Mouse (Mus musculus) intestine, embryonic 16.5 days (tissue): ENCODE results near the gene Pde4d. TPM values are rescaled to one million over a fixed set of nuclear protein-coding genes. Genes with fewer than 3 reads are reported as not detected.

Experiments
- ATAC-seq: fragments of 200-750 bp; cut with Nextera tagmentation; 2 replicates; pipeline ENCODE4 v1.8.0; 2017; ENCODE audit warnings: moderate TSS enrichment, moderate library complexity
- H3K27ac ChIP-seq: fragments of 300-500 bp; sonication (generic); 2 replicates; pipeline ENCODE4 v1.5.1; 2014; ENCODE audit warnings: mild to moderate bottlenecking, low read length
- H3K27me3 ChIP-seq: fragments of 300-500 bp; sonication (generic); replicated peaks from 2 replicates; pipeline ENCODE4 v1.6.1; 2014; ENCODE audit warnings: low read length, control low read depth, mixed read lengths; ENCODE audit not compliant: control insufficient read depth, insufficient read depth
- H3K36me3 ChIP-seq: fragments of 300-500 bp; sonication (generic); 2 replicates; pipeline ENCODE4 v1.6.1; 2014; ENCODE audit warnings: low read length, control low read depth; ENCODE audit not compliant: control insufficient read depth, insufficient read depth
- H3K4me1 ChIP-seq: fragments of 300-500 bp; sonication (generic); 2 replicates; pipeline ENCODE4 v1.6.1; 2014; ENCODE audit warnings: low read length, control low read depth, mixed read lengths; ENCODE audit not compliant: control insufficient read depth, insufficient read depth
- H3K4me2 ChIP-seq: fragments of 300-500 bp; sonication (generic); 2 replicates; pipeline ENCODE4 v1.6.1; 2014; ENCODE audit warnings: low read depth, low read length, control low read depth
- H3K4me3 ChIP-seq: fragments of 300-500 bp; sonication (generic); 2 replicates; pipeline ENCODE4 v1.5.1; 2014; ENCODE audit warnings: mild to moderate bottlenecking, low read length
- H3K9ac ChIP-seq: fragments of 300-500 bp; sonication (generic); 2 replicates; pipeline ENCODE4 v1.6.1; 2014; ENCODE audit warnings: low read depth, low read length
- H3K9me3 ChIP-seq: fragments of 300-500 bp; sonication (generic); 2 replicates; pipeline ENCODE4 v1.6.1; 2016; ENCODE audit warnings: low read length, control low read depth; ENCODE audit not compliant: control insufficient read depth
- WGBS: fragments of 180-500 bp; shearing (Covaris S2); extraction: QIAGEN DNeasy Blood & Tissue Kit; methylation state at CpG from one replicate; pipeline ENCODE4 v1.1.7; 2014; 5-methylcytosine and 5-hydroxymethylcytosine counted together
- polyA plus RNA-seq: library from polyadenylated mRNA; unstranded; fragments of >200 nt; fragmentation: Nextera tagmentation; extraction: Ambion mirVana; gene quantifications from 2 replicates; pipeline ENCODE4 v1.2.1, GENCODE M21; 2015

The Pde4d gene
- polyA plus RNA-seq, 1 experiment from 2014 or later = 25.3 TPM

DNA sequence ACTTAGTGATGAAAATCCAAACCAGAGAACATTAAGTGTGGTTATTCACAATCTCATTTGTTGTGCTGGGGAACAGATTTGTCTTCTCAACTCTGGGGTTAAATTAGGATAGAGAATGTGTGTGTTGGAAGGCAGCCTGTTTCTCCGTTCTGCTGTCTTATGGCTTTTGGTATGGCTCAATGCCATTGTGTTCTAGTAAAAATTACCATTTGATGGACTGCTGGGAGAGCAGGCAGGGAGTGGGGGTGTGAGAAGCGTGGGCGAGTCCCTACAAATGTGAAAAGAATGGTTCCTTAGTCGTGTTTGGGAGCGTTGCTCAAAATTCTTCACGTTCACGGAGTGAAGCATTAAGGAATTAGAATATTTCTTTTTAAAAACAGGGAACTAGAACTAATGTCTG is 597.4 kb downstream of the Pde4d start:
- Histone ChIP-seq H3K9ac (no peak overlapping the region), H3K27me3 (no peaks in the 10 kb centered on the region), H3K27ac (no peak overlapping the region), H3K4me2 (no peak overlapping the region), H3K4me1 (no peaks in the 10 kb centered on the region), H3K36me3 (no peaks in the 10 kb centered on the region), H3K9me3 (no peaks in the 10 kb centered on the region), H3K4me3 (no peak overlapping the region)
- 62% methylated on average over 7 of the region's 7 CpGs for WGBS
- no peak for ATAC-seq

DNA sequence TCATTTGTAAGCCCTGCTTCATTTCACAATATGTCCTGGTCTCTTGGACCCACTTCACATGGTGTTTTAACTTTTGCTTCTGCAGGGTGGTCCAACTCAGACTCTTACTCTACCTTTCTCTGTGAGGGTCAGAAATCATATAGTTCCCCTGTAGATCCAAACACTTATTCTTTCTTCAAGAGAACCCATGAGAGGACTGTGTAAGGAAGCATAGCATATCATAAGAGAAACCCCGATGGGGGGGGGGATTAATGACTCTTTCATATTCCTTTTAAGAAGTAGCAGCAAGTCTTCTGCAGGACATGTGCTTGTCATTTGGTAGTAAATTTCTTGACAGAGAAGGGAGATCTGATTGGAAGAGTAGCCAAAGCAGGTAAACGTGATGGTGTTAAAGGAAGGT is 603.1 kb downstream of the Pde4d start:
- no peak overlapping the region for H3K4me2 ChIP-seq
- H3K4me1 ChIP-seq = no peaks in the 10 kb centered on the region
- 67% methylated on average over 2 of the region's 2 CpGs for WGBS
- H3K9ac ChIP-seq = no peak overlapping the region
- no peak overlapping the region for H3K27ac ChIP-seq
- H3K4me3 ChIP-seq = no peak overlapping the region
- no peaks in the 10 kb centered on the region for H3K36me3 ChIP-seq
- ATAC-seq = no peak
- no peaks in the 10 kb centered on the region for H3K9me3 ChIP-seq
- H3K27me3 ChIP-seq = no peaks in the 10 kb centered on the region

DNA sequence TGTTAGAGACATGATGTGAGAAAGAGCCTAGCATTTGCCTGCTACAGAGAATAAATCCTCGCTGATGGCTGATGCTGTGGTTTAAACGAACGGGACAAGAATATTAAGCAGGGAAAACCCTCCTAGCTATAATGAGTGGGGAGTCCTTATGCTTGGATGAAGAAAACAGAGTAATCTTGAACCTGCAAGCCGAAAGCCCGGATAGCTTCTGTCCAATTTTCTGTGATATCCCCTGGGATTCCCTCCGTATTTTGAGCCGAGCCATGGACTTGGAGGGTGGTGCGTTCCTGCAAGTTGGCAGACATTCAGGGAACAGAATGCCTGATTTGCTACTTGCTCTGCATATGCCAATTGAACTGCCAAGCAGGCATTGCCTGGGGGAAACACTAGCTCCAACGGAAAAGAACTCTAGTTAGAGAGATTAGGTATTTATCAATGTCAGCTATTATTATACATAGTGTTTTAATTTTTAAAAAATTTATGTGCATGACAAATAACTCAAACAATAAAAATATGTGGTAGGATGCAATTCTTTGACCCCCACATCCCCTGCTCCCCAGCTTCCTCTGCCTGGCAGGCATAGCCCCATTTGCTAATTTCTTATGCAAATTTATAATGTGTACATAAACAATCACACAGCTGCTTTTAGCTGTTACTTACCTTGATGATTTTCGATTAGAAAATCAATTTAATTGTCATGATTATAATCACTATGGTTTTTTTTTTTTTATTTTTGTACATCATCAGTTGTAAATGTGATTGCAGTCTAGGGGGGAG is 603.7 kb downstream of the Pde4d start:
- WGBS = 72% methylated on average over 10 of the region's 10 CpGs

DNA sequence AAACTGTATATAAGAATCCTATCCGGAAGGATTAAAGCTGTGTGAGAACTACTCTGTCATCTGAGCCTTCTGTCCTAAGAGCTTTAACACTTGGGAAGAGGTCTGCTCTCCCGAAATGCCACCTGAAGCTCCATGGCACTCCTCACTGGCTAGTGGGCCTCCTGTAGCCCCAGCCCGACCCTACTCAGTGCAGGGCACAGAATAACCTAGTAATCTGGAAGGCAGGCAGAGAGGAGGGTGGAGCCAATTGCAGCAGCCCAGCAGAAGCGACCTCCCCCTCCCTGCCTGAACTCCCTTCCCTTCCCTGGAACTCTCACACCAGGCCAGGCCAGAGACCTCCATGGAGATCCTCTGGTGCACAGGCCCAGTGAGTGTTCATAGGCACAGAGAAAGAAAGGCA is 608.3 kb downstream of the Pde4d start:
- ATAC-seq = peak; percentile 55; the same call in 1 of the 2 replicates
- Histone ChIP-seq H3K9ac (no peak overlapping the region), H3K27me3 (no peaks in the 10 kb centered on the region), H3K4me3 (no peak overlapping the region), H3K4me2 (no peak overlapping the region), H3K9me3 (no peaks in the 10 kb centered on the region), H3K27ac (no peak overlapping the region), H3K36me3 (no peaks in the 10 kb centered on the region), H3K4me1 (no peaks in the 10 kb centered on the region)
- 21% methylated on average over 4 of the region's 4 CpGs for WGBS

More for the DNA sequence above, 603.7 kb downstream of the Pde4d start:
- H3K27me3 ChIP-seq = no peaks in the 10 kb centered on the region
- H3K27ac ChIP-seq = no peak overlapping the region
- H3K4me2 ChIP-seq = no peak overlapping the region
- no peaks in the 10 kb centered on the region for H3K36me3 ChIP-seq
- ATAC-seq = no peak
- no peak overlapping the region for H3K4me3 ChIP-seq
- no peak overlapping the region for H3K9ac ChIP-seq
- no peaks in the 10 kb centered on the region for H3K4me1 ChIP-seq
- no peaks in the 10 kb centered on the region for H3K9me3 ChIP-seq

DNA sequence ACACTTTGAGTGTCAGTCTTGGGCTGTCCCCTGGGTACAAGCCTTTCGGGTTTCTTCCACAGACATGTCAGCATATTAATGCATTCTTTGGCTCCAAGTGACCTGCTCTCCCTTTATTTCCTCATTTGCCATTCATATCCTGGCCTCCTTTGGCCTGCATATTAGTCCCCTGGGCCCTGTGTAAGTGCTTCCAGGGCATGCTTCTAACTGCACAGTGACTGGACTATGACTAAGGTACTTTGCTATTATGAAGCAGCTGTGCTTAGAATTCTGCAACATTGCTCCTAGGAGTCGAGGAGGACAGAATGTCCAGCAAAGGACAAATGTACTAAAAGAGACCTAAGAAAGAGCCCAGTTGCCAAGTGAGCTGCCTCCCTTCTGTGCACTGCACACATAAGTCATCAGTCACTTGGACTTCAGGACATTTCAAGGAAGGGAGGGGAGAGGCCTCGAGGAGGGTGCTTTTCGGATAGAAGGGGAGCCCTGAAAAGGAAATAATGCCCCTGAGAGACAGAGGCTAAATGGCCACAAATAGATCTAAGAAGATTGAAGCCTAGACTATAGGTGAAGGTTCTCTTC is 616.9 kb downstream of the Pde4d start:
- no peaks in the 10 kb centered on the region for H3K36me3 ChIP-seq
- no peaks in the 10 kb centered on the region for H3K27me3 ChIP-seq
- no peak overlapping the region for H3K4me2 ChIP-seq
- no peak overlapping the region; the same call in 1 of the 2 replicates for H3K27ac ChIP-seq
- H3K4me3 ChIP-seq = no peak overlapping the region
- peaks cover 3% of the 10 kb centered on the region; the same call in 1 of the 2 replicates for H3K4me1 ChIP-seq
- 69% methylated on average over 4 of the region's 4 CpGs for WGBS
- no peak for ATAC-seq
- no peak overlapping the region for H3K9ac ChIP-seq
- no peaks in the 10 kb centered on the region for H3K9me3 ChIP-seq

DNA sequence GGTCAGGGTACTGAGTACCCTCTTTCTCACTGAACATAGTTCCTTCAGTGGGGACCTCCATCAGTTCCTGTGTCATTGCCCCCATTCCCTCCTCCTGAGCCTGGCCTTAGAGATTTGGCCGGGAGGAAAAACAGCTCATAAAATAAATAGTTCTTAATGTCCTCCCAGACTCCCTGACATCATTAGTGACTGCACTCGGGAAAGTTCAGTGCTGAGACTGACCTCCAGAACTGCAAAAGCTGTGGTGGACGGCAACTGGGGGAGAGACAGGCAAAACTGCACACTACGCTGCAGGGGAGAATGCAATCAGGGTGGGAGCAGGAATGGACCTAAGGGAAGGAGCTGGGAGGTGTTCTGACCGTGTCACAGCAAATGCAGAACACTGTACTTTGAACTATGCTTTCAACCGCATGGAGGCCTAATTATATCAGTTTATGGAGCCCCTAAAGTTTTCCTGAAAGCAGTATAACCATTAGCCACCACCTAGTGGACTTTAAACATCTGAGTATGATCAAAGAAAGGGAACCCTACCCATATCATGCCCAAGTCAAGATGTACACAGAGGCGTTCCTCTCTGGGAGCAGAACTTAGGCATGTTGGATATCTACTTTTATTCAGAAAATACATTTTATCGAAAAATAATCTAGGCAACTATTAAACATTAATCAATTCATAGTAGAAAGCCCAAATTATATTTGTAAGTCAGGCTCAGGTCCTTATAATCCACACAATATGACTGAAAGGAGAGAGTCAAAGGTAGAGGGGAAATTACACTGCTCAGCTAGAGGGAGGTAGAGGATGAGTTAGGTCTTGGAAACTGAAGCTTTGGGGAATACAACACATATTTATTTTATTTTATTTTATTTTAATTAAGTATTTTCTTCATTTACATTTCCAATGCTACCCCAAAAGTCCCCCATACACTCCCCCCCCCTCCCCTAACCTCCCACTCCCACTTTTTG is 618.8 kb downstream of the Pde4d start:
- H3K4me2 ChIP-seq = peak overlapping the region; percentile 34
- peak overlapping the region; percentile 86 for H3K27ac ChIP-seq
- H3K9me3 ChIP-seq = no peaks in the 10 kb centered on the region
- H3K27me3 ChIP-seq = no peaks in the 10 kb centered on the region
- H3K9ac ChIP-seq = no peak overlapping the region
- no peaks in the 10 kb centered on the region for H3K36me3 ChIP-seq
- ATAC-seq = peak; percentile 97
- H3K4me3 ChIP-seq = no peak overlapping the region
- 41% methylated on average over 8 of the region's 8 CpGs for WGBS
- peaks cover 3% of the 10 kb centered on the region; the same call in 1 of the 2 replicates for H3K4me1 ChIP-seq

DNA sequence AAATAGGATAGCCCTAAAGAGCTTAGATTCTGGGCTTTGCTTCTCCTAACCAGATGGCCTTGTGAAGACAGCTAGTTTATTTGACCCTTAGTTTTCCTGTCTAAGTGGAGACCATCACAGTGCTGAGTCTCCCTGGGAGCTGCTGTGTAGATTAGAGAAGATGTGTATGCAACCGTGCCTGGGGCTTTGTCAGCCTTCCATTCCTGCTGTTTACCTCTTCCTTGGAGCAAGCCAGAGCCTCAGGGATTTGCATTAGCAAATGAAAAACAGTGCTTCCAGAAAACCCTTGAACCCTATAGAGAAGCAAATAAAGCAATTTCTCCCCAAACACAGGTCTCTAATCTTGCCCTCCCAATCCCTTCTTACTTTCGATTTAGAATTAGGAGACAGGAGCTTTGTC is 623.6 kb downstream of the Pde4d start:
- ATAC-seq = no peak
- no peaks in the 10 kb centered on the region for H3K9me3 ChIP-seq
- H3K27me3 ChIP-seq = no peaks in the 10 kb centered on the region
- no peaks in the 10 kb centered on the region for H3K36me3 ChIP-seq
- H3K4me2 ChIP-seq = no peak overlapping the region
- no peak overlapping the region for H3K4me3 ChIP-seq
- WGBS = 31% methylated on average over 2 of the region's 2 CpGs
- no peak overlapping the region for H3K9ac ChIP-seq
- H3K27ac ChIP-seq = no peak overlapping the region
- H3K4me1 ChIP-seq = no peaks in the 10 kb centered on the region

DNA sequence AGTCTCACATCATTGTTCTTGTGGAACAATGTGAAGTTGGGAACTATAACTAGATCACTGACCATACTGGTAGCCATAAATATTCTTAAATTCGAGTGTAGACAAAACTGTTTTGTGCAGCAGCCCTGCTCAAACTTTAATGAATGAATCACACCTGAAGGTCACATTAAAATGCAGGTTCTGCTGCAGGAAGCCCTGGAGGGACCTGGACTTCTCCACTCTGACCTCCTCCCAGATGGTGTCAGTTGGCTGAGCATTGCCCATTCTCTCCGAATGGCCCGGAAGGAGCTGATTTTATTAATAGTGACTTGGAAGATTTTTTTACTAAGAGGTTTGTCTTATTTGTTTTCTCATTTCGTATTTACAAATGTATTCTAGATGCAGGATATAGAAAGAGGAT is 624.3 kb downstream of the Pde4d start:
- Histone ChIP-seq H3K27me3 (no peaks in the 10 kb centered on the region), H3K27ac (no peak overlapping the region), H3K4me1 (no peaks in the 10 kb centered on the region), H3K36me3 (no peaks in the 10 kb centered on the region), H3K4me3 (no peak overlapping the region), H3K9ac (no peak overlapping the region), H3K9me3 (no peaks in the 10 kb centered on the region), H3K4me2 (no peak overlapping the region)
- 65% methylated on average over 4 of the region's 4 CpGs for WGBS
- ATAC-seq = no peak

DNA sequence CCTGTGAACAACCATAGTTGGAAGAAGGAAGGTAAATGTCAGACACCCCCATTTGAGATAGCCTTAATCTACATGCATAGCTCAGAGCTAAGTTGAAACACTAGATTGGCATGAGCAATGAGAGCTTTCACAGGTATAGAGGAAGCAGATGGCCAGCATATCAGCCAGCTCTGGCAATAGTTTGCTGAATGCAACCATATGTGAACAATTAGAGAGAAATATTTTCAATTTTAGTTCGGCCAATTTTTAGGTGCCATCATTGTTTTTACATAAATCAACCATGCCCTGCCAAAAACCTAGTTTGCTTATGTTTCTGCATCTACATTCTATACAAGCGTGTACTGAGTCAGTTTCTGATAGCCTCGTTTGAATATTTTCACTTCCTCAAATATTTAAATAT is 642.9 kb downstream of the Pde4d start:
- Histone ChIP-seq H3K27me3 (no peaks in the 10 kb centered on the region), H3K4me1 (no peaks in the 10 kb centered on the region), H3K4me2 (no peak overlapping the region), H3K27ac (no peak overlapping the region), H3K4me3 (no peak overlapping the region), H3K9me3 (no peaks in the 10 kb centered on the region), H3K9ac (no peak overlapping the region), H3K36me3 (no peaks in the 10 kb centered on the region)
- 86% methylated on average over 3 of the region's 3 CpGs for WGBS
- ATAC-seq = no peak
